ENCODE assay signal across 9 mouse cellular contexts in genomic region chr5:36946445-36946844, GRCm38 (mm10). TPM values are rescaled to one million over a fixed set of nuclear protein-coding genes. Genes with fewer than 3 reads are reported as not detected.
A peak's percentile ranks its signal among the peaks of the same experiment; 100 is the strongest.
DNase-seq lines count a peak whose midpoint lies in the region; ATAC-seq and TF ChIP-seq lines count a peak whose summit lies in the region.
"Had no signal": no experiment of that assay in that cellular context is flagged by ENCODE, and none has a peak within 500 bp of the region (broad histone marks: within the 10 kb centered on the region; RNA-seq: fewer than 3 reads in every experiment).

No protein-coding gene starts in this region.

- peak; percentile 95 for TF ChIP-seq CTCF in intestine, postnatal 0 days (IDR thresholded peaks at IDR 0.05; ENCODE audit: low read depth)

- H3K9ac ChIP-seq in intestine, postnatal 0 days (ENCODE audit: low read depth, low read length): no peak overlapping the region
- H3K9ac ChIP-seq in intestine, embryonic 16.5 days (ENCODE audit: low read depth, low read length): no peak overlapping the region

- no peak overlapping the region for H3K4me2 ChIP-seq in intestine, postnatal 0 days (replicated peaks; ENCODE audit: low read depth)
- H3K4me2 ChIP-seq in intestine, embryonic 16.5 days (ENCODE audit: low read depth, low read length): no peak overlapping the region

- H3K27ac ChIP-seq in intestine, postnatal 0 days (ENCODE audit: low read depth, low read length): no peak overlapping the region
- H3K27ac ChIP-seq in intestine, embryonic 16.5 days (ENCODE audit: low read length): no peak overlapping the region
- H3K27ac ChIP-seq: macrophage had no signal

- no peaks in the 10 kb centered on the region for H3K9me3 ChIP-seq in intestine, postnatal 0 days (ENCODE audit: control insufficient read depth)
- H3K9me3 ChIP-seq in intestine, embryonic 16.5 days (ENCODE audit: control insufficient read depth, low read length): no peaks in the 10 kb centered on the region

- no peak for ATAC-seq in intestine, postnatal 0 days
- no peak for ATAC-seq in intestine, embryonic 16.5 days
- ATAC-seq in erythroid progenitor cell, adult 5-6 weeks (replicated peaks; ENCODE audit: low FRiP score, poor library complexity, severe bottlenecking): no peak

- no peak overlapping the region for H3K4me3 ChIP-seq in intestine, postnatal 0 days (ENCODE audit: low read depth, low read length)
- no peak overlapping the region for H3K4me3 ChIP-seq in intestine, embryonic 16.5 days (ENCODE audit: low read length)

- H3K36me3 ChIP-seq in intestine, postnatal 0 days (ENCODE audit: control insufficient read depth, insufficient read depth): no peaks in the 10 kb centered on the region
- H3K36me3 ChIP-seq in intestine, embryonic 16.5 days (ENCODE audit: control insufficient read depth, insufficient read depth, low read length): no peaks in the 10 kb centered on the region

- peak; percentile 41 to 44 for DNase-seq in CD8-positive naive resting alpha-beta T cell, adult 2 months (ENCODE audit: low read depth in 2 of 2, low spot score in 2 of 2)
- DNase-seq in adrenal gland, postnatal 10 days: peak; percentile 75
- DNase-seq in embryo, embryonic 9.5 days (ENCODE audit: extremely low spot score): peak; percentile 37
- peak; percentile 74 for DNase-seq in left cerebral cortex, postnatal 4 days
- DNase-seq in retina, adult 2 months (ENCODE audit: low read depth, low spot score): peak; percentile 48

- 11% methylated on average over 5 of the region's 5 CpGs for WGBS in intestine, postnatal 0 days
- 12% methylated on average over 5 of the region's 5 CpGs for WGBS in intestine, embryonic 16.5 days

- intact Hi-C loops in left cerebral cortex, postnatal 4 days (cut with DNase I): loop anchor here (10.0 kb wide), 1 partner anchor 112 kb away; the partner anchor contains the start of gene Man2b2

- H3K4me1 ChIP-seq in intestine, postnatal 0 days (replicated peaks; ENCODE audit: control insufficient read depth, insufficient read depth, low read length): no peaks in the 10 kb centered on the region
- no peaks in the 10 kb centered on the region for H3K4me1 ChIP-seq in intestine, embryonic 16.5 days (ENCODE audit: control insufficient read depth, insufficient read depth, low read length)

- no peaks in the 10 kb centered on the region for H3K27me3 ChIP-seq in intestine, postnatal 0 days (replicated peaks; ENCODE audit: control insufficient read depth, insufficient read depth, low read length)
- H3K27me3 ChIP-seq in intestine, embryonic 16.5 days (replicated peaks; ENCODE audit: control insufficient read depth, insufficient read depth, low read length): no peaks in the 10 kb centered on the region

RNA-seq across cellular contexts. Expression of gene Wfs1, which starts 42.6 kb away (rescaled TPM):
- polyA plus RNA-seq in intestine, postnatal 0 days (2015; fragmentation: Nextera tagmentation; extraction: Ambion mirVana): 12.8 and 15.6 TPM in 2 replicates
- polyA plus RNA-seq in intestine, embryonic 16.5 days (2015; fragmentation: Nextera tagmentation; extraction: Ambion mirVana): 15.9 and 18.0 TPM in 2 replicates
- total RNA-seq in adrenal gland, postnatal 10 days (2021): 10 to 100 TPM; 19.0 to 19.6 TPM
- 10 to 100 TPM; 16.3 to 25.7 TPM for total RNA-seq in left cerebral cortex, postnatal 4 days (2021)
- total RNA-seq in erythroid progenitor cell, adult 5-6 weeks (2015; ENCODE audit: low replicate concordance): 0.72 TPM in 1 of 2 replicates, not detected in the other
- 0.13 and 3.5 TPM in 2 replicates for total RNA-seq in erythroid progenitor cell, adult 5-6 weeks (2017; ENCODE audit: low replicate concordance)
